ENCODE assay signal across 8 mouse cellular contexts in the genomic region with DNA sequence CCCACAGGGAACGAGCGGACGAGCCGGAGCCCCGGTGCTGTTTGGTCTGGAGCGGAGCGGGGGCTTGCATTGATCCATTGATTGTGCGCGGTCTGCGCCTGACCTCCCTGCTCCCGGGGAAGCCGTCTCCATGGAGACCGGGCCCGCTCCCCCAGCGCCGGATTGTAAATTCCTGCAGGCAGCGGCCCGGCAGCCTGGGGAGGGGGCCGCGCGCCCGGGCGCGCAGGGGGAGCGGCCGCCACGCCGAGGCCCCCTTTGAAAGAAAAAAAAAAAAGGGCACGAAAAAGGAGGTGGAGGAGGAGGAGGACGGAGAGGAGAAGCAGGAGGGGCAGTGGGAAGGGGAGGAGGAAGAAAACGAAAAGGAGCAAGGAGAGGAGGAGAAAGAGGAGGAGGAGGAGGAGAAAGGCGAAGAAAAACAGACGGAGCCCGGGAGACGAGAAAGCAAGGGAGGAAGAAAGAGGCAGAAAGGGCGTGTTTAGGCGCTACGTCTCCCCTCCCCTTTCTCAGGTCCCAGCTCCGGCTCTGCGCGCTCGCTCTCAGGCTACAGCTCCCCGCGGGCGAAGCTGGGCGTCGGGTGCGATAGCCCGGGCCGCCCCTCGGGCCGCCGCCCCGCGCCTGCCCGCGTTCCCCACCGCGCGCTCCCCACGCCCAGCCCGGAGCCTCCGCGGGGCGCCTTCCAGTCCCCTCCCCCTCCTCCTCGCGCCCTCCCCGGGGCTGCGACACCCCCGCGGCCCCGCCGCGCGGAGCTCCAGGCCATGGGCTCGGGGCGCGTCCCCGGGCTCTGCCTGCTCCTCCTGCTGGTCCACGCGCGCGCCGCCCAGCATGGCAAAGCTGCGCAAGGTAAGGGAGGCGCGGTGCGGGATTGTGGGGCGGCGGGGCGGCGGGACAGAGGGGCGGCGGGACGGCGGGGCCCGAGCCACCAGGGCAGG. TPM values are rescaled to one million over a fixed set of nuclear protein-coding genes. Genes with fewer than 3 reads are reported as not detected.
DNase-seq lines count a peak whose midpoint lies in the region; ATAC-seq and TF ChIP-seq lines count a peak whose summit lies in the region.

A gene (plus strand): TSS at position 371 of the 929 bp plus-strand sequence.

- H3K4me3 ChIP-seq in left cerebral cortex, adult 2 months = peak within 1 kb of the TSS; percentile 39
- H3K4me3 ChIP-seq in liver, embryonic 11.5 days (ENCODE audit: low read depth, low read length) = peak within 1 kb of the TSS; percentile 66
- peak within 1 kb of the TSS; percentile 54 for H3K4me3 ChIP-seq in small intestine, adult 2 months (ENCODE audit: low read depth, low read length)

- peaks cover 48% of the 10 kb centered on the region for H3K4me1 ChIP-seq in liver, embryonic 11.5 days (replicated peaks; ENCODE audit: control insufficient read depth, insufficient read depth, low read length)
- 0 out of 2 replicates have a peak, but pooled peaks cover 4% of the 10 kb centered on the region for H3K4me1 ChIP-seq in small intestine, adult 2 months (ENCODE audit: control insufficient read depth, insufficient read depth, insufficient read length, low read length)

- H3K27ac ChIP-seq in left cerebral cortex, adult 2 months = no peak within 1 kb of the TSS
- H3K27ac ChIP-seq in liver, embryonic 11.5 days (ENCODE audit: low read depth, low read length) = peak within 1 kb of the TSS; percentile 73
- no peak within 1 kb of the TSS for H3K27ac ChIP-seq in small intestine, adult 2 months (ENCODE audit: insufficient read depth, low read depth, low read length)

- peaks cover 79% of the 10 kb centered on the region for H3K27me3 ChIP-seq in liver, embryonic 11.5 days (replicated peaks; ENCODE audit: control insufficient read depth, insufficient read depth, low read length)
- H3K27me3 ChIP-seq in small intestine, adult 2 months (ENCODE audit: control insufficient read depth, insufficient read depth, low read length) = peaks cover 39% of the 10 kb centered on the region

- no peaks in the 10 kb centered on the region for H3K36me3 ChIP-seq in liver, embryonic 11.5 days (ENCODE audit: control insufficient read depth, insufficient read depth, low read length)
- H3K36me3 ChIP-seq in small intestine, adult 2 months (ENCODE audit: control insufficient read depth, insufficient read depth, low read length) = no peaks in the 10 kb centered on the region

- TF ChIP-seq CTCF in left cerebral cortex, adult 2 months (IDR thresholded peaks at IDR 0.05) = no peak; the same call in 1 of the 2 replicates
- no peak for TF ChIP-seq CTCF in small intestine, adult 2 months (IDR thresholded peaks at IDR 0.05; ENCODE audit: extremely low read depth, insufficient read length, insufficient replicate concordance, low read depth, low read length)

- 1% methylated on average over 95 of the region's 97 CpGs for WGBS in liver, embryonic 11.5 days
- 1% methylated on average over 92 of the region's 97 CpGs for WGBS in small intestine, adult 2 months

- no peak for TF ChIP-seq POLR2A in small intestine, adult 2 months (IDR thresholded peaks at IDR 0.05; ENCODE audit: low read depth, low read length)

- H3K9ac ChIP-seq in liver, embryonic 11.5 days (ENCODE audit: low read depth, low read length) = peak within 1 kb of the TSS; percentile 46

- H3K4me2 ChIP-seq in liver, embryonic 11.5 days = peak within 1 kb of the TSS; percentile 83

- no peaks in the 10 kb centered on the region for H3K9me3 ChIP-seq in liver, embryonic 11.5 days (ENCODE audit: control insufficient read depth, low read length)

- ATAC-seq in granulocyte monocyte progenitor cell, adult 5-6 weeks (replicated peaks; ENCODE audit: poor library complexity, severe bottlenecking) = peak; percentile 55
- 0 out of 2 replicates have a peak, but pooled peaks have one; percentile 43 for ATAC-seq in liver, embryonic 11.5 days (replicated peaks; ENCODE audit: low FRiP score)

- intact Hi-C loops in left cerebral cortex, adult 2 months (cut with DNase I) = no loop called here
- intact Hi-C loops in left cerebral cortex, postnatal 14 days (cut with DNase I) = loop anchor here (1.0 kb wide), 1 partner anchor 43 kb away; no protein-coding TSS in a partner anchor
- intact Hi-C loops in left cerebral cortex, postnatal 10 days (cut with DNase I) = no loop called here

- no peak for DNase-seq in left cerebral cortex, adult 2 months (ENCODE audit: extremely low spot score in 1 of 2, low spot score in 2 of 2)
- DNase-seq in left cerebral cortex, postnatal 14 days (ENCODE audit: low spot score in 2 of 2) = no peak
- DNase-seq in adrenal gland, postnatal 14 days = peak; percentile 63
- peak; percentile 59 for DNase-seq in liver, embryonic 11.5 days (ENCODE audit: low spot score)
- no peak for DNase-seq in left cerebral cortex, postnatal 10 days (ENCODE audit: extremely low spot score in 1 of 2, low spot score in 2 of 2)
- DNase-seq in cerebellum, adult 9-10 months = no peak

RNA-seq across cellular contexts. Expression of the gene that starts here (rescaled TPM):
- total RNA-seq in left cerebral cortex, adult 2 months (2021) = 1 to 10 TPM; 1.5 TPM
- total RNA-seq in left cerebral cortex, postnatal 14 days (2021) = 1 to 10 TPM; 1.1 to 2.1 TPM
- total RNA-seq in adrenal gland, postnatal 14 days (2021) = 10.9 and 11.9 TPM in 2 replicates
- total RNA-seq in granulocyte monocyte progenitor cell, adult 5-6 weeks (2014; fragmentation: Nextera tagmentation) = not detected in 2 replicates
- not detected in 2 replicates for total RNA-seq in granulocyte monocyte progenitor cell, adult 5-6 weeks (2017)
- 2.6 TPM in 2 replicates for polyA plus RNA-seq in liver, embryonic 11.5 days (2014; fragmentation: Nextera tagmentation; extraction: Ambion mirVana)
- polyA plus RNA-seq in small intestine, adult 2 months (2012; rRNA removed) = 0.34 and 1.2 TPM in 2 replicates
- total RNA-seq in left cerebral cortex, postnatal 10 days (2021) = 1 to 10 TPM; 2.2 to 2.4 TPM

Comparison
In these comparisons a context has a peak if more than half of its experiments do, and no peak if none do; other contexts are left out.
1. Peak in ATAC-seq in granulocyte monocyte progenitor cell, adult 5-6 weeks; RNA of the gene not detected or under 1 TPM.
2. DNase-seq: peak in adrenal gland, postnatal 14 days (single experiment) and liver, embryonic 11.5 days (single experiment); none in left cerebral cortex, adult 2 months (0 of 2), left cerebral cortex, postnatal 14 days (0 of 2), left cerebral cortex, postnatal 10 days (0 of 2) and cerebellum, adult 9-10 months (single experiment).
3. Peak in every context shown above with its lines, with median percentiles within 50 percentile points of each other: H3K4me3 ChIP-seq.